Mouse (Mus musculus): ENCODE measurements at regions not wholly inside any gene's neighbourhood (a gene's known extent, or its start where the extent isn't known, plus 50 kb on each side); places are given as distances from the start of the nearest gene placed in this dataset.

DNA sequence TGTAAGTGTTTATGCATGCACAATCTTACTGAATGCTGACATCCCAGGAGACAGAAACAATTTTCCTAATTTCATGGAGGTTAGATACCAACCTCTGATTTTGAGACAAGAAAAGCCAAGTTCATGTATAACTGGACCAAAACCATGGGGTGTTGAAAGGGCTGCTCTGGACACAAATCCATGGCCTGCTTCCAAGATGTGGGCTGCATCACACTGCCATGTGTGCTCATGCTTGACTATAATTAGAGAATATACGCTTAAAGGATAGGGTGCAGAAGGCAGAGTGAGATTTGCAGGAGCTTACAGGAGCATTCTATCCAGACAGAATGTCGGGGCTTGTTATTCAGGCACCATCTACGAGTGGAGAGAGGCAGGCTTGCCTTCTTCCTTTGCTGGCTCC, 64.8 kb upstream of the Runx1 start:
- ATAC-seq (replicated peaks; ENCODE audit: poor library complexity) = no peak

DNA sequence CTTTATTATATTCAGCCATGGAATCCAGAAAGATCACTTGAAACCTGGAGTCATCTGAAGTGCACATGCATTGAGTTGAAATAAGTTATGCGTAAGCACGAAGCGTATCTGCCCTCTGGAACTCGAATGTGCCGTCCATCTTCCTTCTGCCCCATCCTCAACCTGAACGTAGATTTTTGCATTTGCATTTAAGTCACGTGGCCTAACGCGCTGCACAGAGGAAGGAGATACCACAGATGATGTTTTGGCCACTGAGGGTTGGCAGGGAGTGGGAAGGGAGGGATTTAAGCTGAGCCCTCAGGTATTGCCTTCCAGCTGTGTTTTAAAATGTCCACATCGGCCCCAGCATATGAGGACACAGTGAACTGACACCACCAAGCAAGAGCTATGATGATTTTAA, 63.6 kb upstream of the Runx1 start:
- no peak for ATAC-seq (replicated peaks; ENCODE audit: poor library complexity)

DNA sequence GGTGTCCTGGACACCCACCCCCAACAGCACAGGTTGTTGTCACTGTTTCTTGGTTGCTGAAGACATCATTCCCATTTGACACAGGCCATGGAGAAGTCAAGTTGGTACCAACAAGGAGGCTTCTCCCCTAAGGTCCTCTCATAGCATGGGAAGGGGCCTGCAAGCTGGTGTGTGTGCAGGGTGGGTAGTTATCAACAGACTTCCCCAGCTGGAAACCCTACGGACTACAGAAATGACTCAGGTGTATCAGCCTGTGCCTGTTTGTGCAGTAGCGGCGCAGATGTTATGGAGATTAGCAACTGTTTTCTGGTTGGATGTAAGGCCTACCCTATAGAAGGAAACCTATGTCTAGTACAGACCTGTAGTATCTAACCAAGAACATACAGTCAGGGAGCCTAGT, 60.3 kb upstream of the Runx1 start:
- no peak for ATAC-seq (replicated peaks; ENCODE audit: poor library complexity)

DNA sequence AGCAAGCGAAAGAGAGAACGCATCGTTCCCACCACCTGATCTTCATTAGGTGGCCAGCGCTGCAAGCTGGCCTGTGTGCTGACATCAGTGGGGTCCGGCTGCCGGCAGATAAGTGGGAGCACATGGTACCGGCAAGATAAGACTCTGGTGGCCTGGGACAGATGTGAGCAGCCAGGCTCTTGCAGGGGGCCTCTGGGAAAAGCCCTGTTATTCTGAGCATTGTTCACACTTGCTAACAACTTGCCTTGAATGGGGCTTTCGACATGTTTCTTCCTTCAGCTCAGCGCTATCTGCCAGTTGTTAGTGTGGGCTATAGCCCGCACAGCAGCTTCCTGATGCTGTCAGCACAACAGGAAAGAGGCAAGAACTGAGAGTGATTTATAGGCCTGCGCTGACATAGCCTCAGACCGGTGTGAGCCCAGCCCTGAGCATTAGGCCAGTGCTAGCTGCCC, 57.9 kb upstream of the Runx1 start:
- peak; percentile 79 for ATAC-seq (replicated peaks; ENCODE audit: poor library complexity)

DNA sequence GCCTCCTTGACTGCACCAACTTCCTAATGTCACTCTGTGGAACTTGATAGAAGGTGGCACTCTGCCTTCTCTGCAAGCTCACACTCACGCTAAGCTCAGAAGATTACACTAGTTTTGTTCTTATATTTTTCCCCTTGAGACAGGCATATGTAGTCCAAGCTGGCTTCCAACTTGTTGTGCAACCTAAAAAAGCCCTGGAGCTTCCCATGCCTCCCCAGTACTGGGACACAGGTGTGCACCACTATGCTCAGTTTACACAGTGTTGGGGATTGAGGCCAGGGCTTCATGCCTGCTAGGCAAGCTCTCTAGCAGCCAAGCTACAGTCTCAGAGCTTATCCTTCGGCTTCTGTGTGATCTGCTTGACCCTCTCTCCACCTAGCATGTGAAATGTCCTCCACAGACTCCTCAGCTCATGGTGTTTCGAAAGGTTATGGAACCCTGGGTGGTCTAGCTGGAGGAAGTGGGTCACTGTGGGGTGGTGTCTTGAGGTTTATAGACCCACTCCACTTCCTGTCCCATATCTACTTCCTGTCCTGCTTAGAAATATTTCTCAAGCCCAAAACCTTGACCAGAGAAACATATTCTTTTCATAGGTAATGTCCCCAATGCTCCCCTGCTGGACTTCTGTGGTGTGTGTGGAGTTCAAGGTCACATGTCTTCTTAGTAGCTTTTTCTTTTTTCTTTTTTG, 54.6 kb upstream of the Runx1 start:
- peak; percentile 57 for ATAC-seq (replicated peaks; ENCODE audit: poor library complexity)

DNA sequence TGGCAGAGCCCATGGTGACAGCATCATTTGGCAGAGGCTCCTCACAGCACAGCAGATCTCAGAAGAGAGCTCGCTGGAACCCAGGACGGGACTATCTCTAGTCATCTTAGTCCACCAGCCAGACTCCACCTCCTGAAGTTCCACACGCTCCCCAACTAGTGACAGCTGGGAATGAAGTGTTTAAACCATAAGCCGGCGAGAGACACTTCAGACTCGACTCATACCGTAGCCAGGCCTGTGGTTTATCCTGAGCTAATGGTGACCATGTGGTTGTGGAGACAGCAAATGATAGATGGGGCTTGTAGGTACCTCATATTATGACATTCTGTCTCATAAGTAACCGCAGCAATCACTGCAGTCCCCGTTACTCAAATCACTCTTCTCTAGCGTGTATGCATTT, 52.1 kb upstream of the Runx1 start:
- ATAC-seq (replicated peaks; ENCODE audit: poor library complexity) = no peak

Data from megakaryocyte progenitor cell, adult 5-6 weeks (primary cell).